Mouse (Mus musculus): ENCODE measurements around the gene Pkdcc. TPM values are rescaled to one million over a fixed set of nuclear protein-coding genes. Genes with fewer than 3 reads are reported as not detected.

Pkdcc gene
- 187 and 215 TPM in 2 replicates for polyA plus RNA-seq (2012; rRNA removed)

DNA sequence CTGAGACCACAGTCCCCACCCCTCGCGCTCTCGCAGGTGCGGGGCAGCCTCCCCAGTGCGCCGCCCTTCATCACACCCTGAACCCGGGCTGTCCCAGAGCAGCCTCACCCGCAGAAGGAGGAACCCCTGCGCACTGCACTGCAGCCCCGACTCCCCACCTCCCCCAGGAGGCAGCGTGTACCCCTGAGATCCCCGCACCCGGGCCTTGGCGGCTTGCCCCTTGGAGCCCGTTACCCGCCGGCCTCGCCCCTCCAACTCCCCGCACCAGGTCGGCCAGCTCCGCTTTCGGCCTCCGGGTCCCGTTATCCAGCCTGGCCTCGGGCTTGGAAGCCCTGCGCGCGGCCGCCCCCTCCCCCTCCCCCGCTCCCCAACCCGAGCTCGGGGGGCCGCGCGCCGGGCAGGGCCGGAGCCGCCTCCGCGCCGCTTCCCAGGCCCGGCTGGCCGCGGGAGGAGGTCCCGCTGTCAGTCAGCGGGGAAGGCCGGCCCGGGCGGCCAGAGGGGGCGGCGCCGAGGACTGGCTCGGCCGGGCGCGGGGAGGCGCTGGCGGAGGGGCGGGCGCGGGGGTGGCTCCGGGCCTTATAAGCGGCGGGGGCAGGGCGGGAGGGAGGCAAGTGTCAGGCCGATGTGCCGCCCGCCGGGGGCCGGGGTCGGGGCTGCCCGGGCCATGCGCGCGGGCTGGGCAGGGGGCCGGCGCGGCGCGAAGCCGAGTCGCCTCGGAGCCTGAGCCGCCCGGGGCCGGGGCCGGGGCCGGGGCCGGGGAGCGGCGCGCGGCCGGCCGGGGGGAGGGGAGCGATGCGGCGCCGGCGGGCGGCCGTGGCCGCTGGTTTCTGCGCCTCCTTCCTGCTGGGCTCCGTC, at the start of gene Pkdcc:
TSS of gene Pkdcc (plus strand) at position 619 of the 855 bp plus-strand sequence.

Other genes starting within 250 kb of the Pkdcc start
- gene Eml4, start 135.6 kb downstream of the Pkdcc start, polyA plus RNA-seq (2012; rRNA removed): 8.8 and 10.1 TPM in 2 replicates